Mouse (Mus musculus) embryonic facial prominence, embryonic 14.5 days (tissue): ENCODE measurements at regions not wholly inside any gene's neighbourhood (a gene's known extent, or its start where the extent isn't known, plus 50 kb on each side); places are given as distances from the start of the nearest gene placed in this dataset.

Experiments
- ATAC-seq: fragments of 200-750 bp; cut with Nextera tagmentation; 2 replicates; pipeline ENCODE4 v1.8.0; 2017; ENCODE audit warnings: low read depth, moderate number of reproducible peaks, moderate TSS enrichment
- DNase-seq: peaks from one replicate; pipeline ENCODE4 v3.0.0-alpha.2; 2015; ENCODE audit warnings: low spot score
- H3K27ac ChIP-seq: fragments of 300-500 bp; sonication (generic); replicated peaks from 2 replicates; pipeline ENCODE4 v1.5.1; 2014; ENCODE audit warnings: low read depth, mild to moderate bottlenecking, low read length, moderate library complexity
- H3K27me3 ChIP-seq: fragments of 300-500 bp; sonication (generic); replicated peaks from 2 replicates; pipeline ENCODE4 v1.6.1; 2014; ENCODE audit warnings: low read length; ENCODE audit not compliant: control insufficient read depth, insufficient read depth
- H3K36me3 ChIP-seq: fragments of 300-500 bp; sonication (generic); 2 replicates; pipeline ENCODE4 v1.6.1; 2014; ENCODE audit warnings: low read length, mixed read lengths; ENCODE audit not compliant: control insufficient read depth, insufficient read depth
- H3K4me1 ChIP-seq: fragments of 300-500 bp; sonication (generic); 2 replicates; pipeline ENCODE4 v1.6.1; 2014; ENCODE audit warnings: antibody characterized with exemption, low read length; ENCODE audit not compliant: control insufficient read depth, insufficient read depth
- H3K4me2 ChIP-seq: fragments of 300-500 bp; sonication (generic); 2 replicates; pipeline ENCODE4 v1.6.1; 2014; ENCODE audit warnings: low read depth, mild to moderate bottlenecking, low read length, moderate library complexity, mixed read lengths
- H3K4me3 ChIP-seq: fragments of 300-500 bp; sonication (generic); 2 replicates; pipeline ENCODE4 v1.5.1; 2014; ENCODE audit warnings: low read depth, mild to moderate bottlenecking, low read length
- H3K9ac ChIP-seq: fragments of 300-500 bp; sonication (generic); 2 replicates; pipeline ENCODE4 v1.6.1; 2014; ENCODE audit warnings: low read depth, mild to moderate bottlenecking, low read length, moderate library complexity, mixed read lengths
- H3K9me3 ChIP-seq: fragments of 300-500 bp; sonication (generic); 2 replicates; pipeline ENCODE4 v1.6.1; 2016; ENCODE audit warnings: low read length; ENCODE audit not compliant: control insufficient read depth
- WGBS: fragments of 180-500 bp; shearing (Covaris S2); extraction: QIAGEN DNeasy Blood & Tissue Kit; methylation state at CpG from one replicate; pipeline ENCODE4 v1.1.7; 2014; 5-methylcytosine and 5-hydroxymethylcytosine counted together

- WGBS: 61% methylated on average over 6 of the region's 6 CpGs
- no peaks in the 10 kb centered on the region for H3K4me1 ChIP-seq
- DNase-seq (no peak), ATAC-seq (no peak)
- H3K4me3 ChIP-seq: no peak overlapping the region
- H3K27ac ChIP-seq: no peak overlapping the region
- H3K27me3 ChIP-seq: no peaks in the 10 kb centered on the region
- H3K9me3 ChIP-seq: no peaks in the 10 kb centered on the region
- no peak overlapping the region for H3K4me2 ChIP-seq
- H3K9ac ChIP-seq: no peak overlapping the region
- no peaks in the 10 kb centered on the region for H3K36me3 ChIP-seq
Measured at GRCm38 (mm10) chr19:14806787-14807186, 208.9 kb upstream of the Tle4 start.

GRCm38 (mm10) chr19:14802909-14803650 lies 205.2 kb upstream of the Tle4 start:
- peak; percentile 31 for DNase-seq
- 19% methylated on average over 5 of the region's 5 CpGs for WGBS

GRCm38 (mm10) chr19:14801669-14802068 lies 203.8 kb upstream of the Tle4 start:
- H3K27me3 ChIP-seq: no peaks in the 10 kb centered on the region

More at GRCm38 (mm10) chr19:14802909-14803650, 205.2 kb upstream of the Tle4 start:
- Histone ChIP-seq H3K4me1 (no peaks in the 10 kb centered on the region), H3K36me3 (no peaks in the 10 kb centered on the region), H3K9me3 (no peaks in the 10 kb centered on the region), H3K9ac (no peak overlapping the region), H3K4me3 (no peak overlapping the region), H3K27ac (no peak overlapping the region), H3K4me2 (no peak overlapping the region), H3K27me3 (no peaks in the 10 kb centered on the region)
- no peak for ATAC-seq

GRCm38 (mm10) chr19:14799002-14799401 lies 201.2 kb upstream of the Tle4 start:
- Histone ChIP-seq H3K4me1 (no peaks in the 10 kb centered on the region), H3K9ac (no peak overlapping the region), H3K27me3 (no peaks in the 10 kb centered on the region), H3K4me3 (no peak overlapping the region), H3K4me2 (no peak overlapping the region), H3K36me3 (no peaks in the 10 kb centered on the region), H3K9me3 (no peaks in the 10 kb centered on the region), H3K27ac (no peak overlapping the region)
- DNase-seq: no peak
- no peak for ATAC-seq
- 74% methylated on average over 6 of the region's 6 CpGs for WGBS

More at GRCm38 (mm10) chr19:14801669-14802068, 203.8 kb upstream of the Tle4 start:
- no peak overlapping the region for H3K4me3 ChIP-seq
- no peak overlapping the region for H3K9ac ChIP-seq
- no peak overlapping the region for H3K27ac ChIP-seq
- no peak overlapping the region for H3K4me2 ChIP-seq
- H3K4me1 ChIP-seq: no peaks in the 10 kb centered on the region
- no peaks in the 10 kb centered on the region for H3K9me3 ChIP-seq
- 81% methylated on average over 8 of the region's 8 CpGs for WGBS
- DNase-seq: no peak
- ATAC-seq: no peak
- no peaks in the 10 kb centered on the region for H3K36me3 ChIP-seq

GRCm38 (mm10) chr19:14798417-14798816 lies 200.6 kb upstream of the Tle4 start:
- Histone ChIP-seq H3K9ac (no peak overlapping the region), H3K9me3 (no peaks in the 10 kb centered on the region), H3K4me2 (no peak overlapping the region), H3K27me3 (no peaks in the 10 kb centered on the region), H3K27ac (no peak overlapping the region), H3K36me3 (no peaks in the 10 kb centered on the region), H3K4me3 (no peak overlapping the region), H3K4me1 (no peaks in the 10 kb centered on the region)
- ATAC-seq (no peak), DNase-seq (no peak)
- 78% methylated on average over 7 of the region's 7 CpGs for WGBS

- no peak overlapping the region for H3K27ac ChIP-seq
- WGBS: 77% methylated on average over 5 of the region's 5 CpGs
Measured at GRCm38 (mm10) chr19:14795910-14796309, 198.1 kb upstream of the Tle4 start.

GRCm38 (mm10) chr19:14789992-14790391 lies 192.1 kb upstream of the Tle4 start:
- ATAC-seq (no peak), DNase-seq (no peak)
- H3K4me3 ChIP-seq: no peak overlapping the region
- H3K4me2 ChIP-seq: no peak overlapping the region
- no peaks in the 10 kb centered on the region for H3K4me1 ChIP-seq
- no peak overlapping the region for H3K9ac ChIP-seq
- H3K9me3 ChIP-seq: no peaks in the 10 kb centered on the region
- H3K36me3 ChIP-seq: no peaks in the 10 kb centered on the region
- 81% methylated on average over 1 of the region's 1 CpGs for WGBS
- H3K27me3 ChIP-seq: no peaks in the 10 kb centered on the region
- H3K27ac ChIP-seq: no peak overlapping the region

More at GRCm38 (mm10) chr19:14795910-14796309, 198.1 kb upstream of the Tle4 start:
- ATAC-seq (no peak), DNase-seq (no peak)
- Histone ChIP-seq H3K4me2 (no peak overlapping the region), H3K36me3 (no peaks in the 10 kb centered on the region), H3K27me3 (no peaks in the 10 kb centered on the region), H3K9ac (no peak overlapping the region), H3K4me3 (no peak overlapping the region), H3K9me3 (no peaks in the 10 kb centered on the region), H3K4me1 (no peaks in the 10 kb centered on the region)

GRCm38 (mm10) chr19:14788630-14789029 lies 190.8 kb upstream of the Tle4 start:
- Histone ChIP-seq H3K9ac (no peak overlapping the region), H3K9me3 (no peaks in the 10 kb centered on the region), H3K4me3 (no peak overlapping the region), H3K27me3 (no peaks in the 10 kb centered on the region), H3K4me1 (no peaks in the 10 kb centered on the region), H3K36me3 (no peaks in the 10 kb centered on the region), H3K4me2 (no peak overlapping the region), H3K27ac (no peak overlapping the region)
- no peak for ATAC-seq
- WGBS: 80% methylated on average over 4 of the region's 4 CpGs
- no peak for DNase-seq

GRCm38 (mm10) chr19:14786868-14787267 lies 189.0 kb upstream of the Tle4 start:
- H3K36me3 ChIP-seq: no peaks in the 10 kb centered on the region
- no peak overlapping the region for H3K4me2 ChIP-seq
- WGBS: 84% methylated on average over 8 of the region's 8 CpGs
- H3K27me3 ChIP-seq: no peaks in the 10 kb centered on the region
- no peak overlapping the region for H3K9ac ChIP-seq
- H3K4me3 ChIP-seq: no peak overlapping the region
- H3K4me1 ChIP-seq: no peaks in the 10 kb centered on the region
- ATAC-seq (no peak), DNase-seq (no peak)
- H3K27ac ChIP-seq: no peak overlapping the region
- no peaks in the 10 kb centered on the region for H3K9me3 ChIP-seq
